Comparison of ENCODE assay signal across 10 mouse cellular contexts in genomic region chr1:182086759-182087158, GRCm38 (mm10). TPM values are rescaled to one million over a fixed set of nuclear protein-coding genes. Genes with fewer than 3 reads are reported as not detected.
DNase-seq lines count a peak whose midpoint lies in the region; ATAC-seq lines count a peak whose summit lies in the region.
"Had no signal": no experiment of that assay in that cellular context is flagged by ENCODE, and none has a peak within 500 bp of the region (broad histone marks: within the 10 kb centered on the region; RNA-seq: fewer than 3 reads in every experiment).

No protein-coding gene starts in this region.

- WGBS in heart, embryonic 11.5 days (ENCODE audit: insufficient replicate concordance) = 38% methylated on average over 7 of the region's 7 CpGs

- H3K4me2 ChIP-seq in heart, embryonic 11.5 days = no peak overlapping the region
- H3K4me2 ChIP-seq: limb, embryonic 12.5 days had no signal

- H3K36me3 ChIP-seq in heart, embryonic 11.5 days (ENCODE audit: control insufficient read depth, insufficient read depth, low read length) = no peaks in the 10 kb centered on the region
- H3K36me3 ChIP-seq: limb, embryonic 12.5 days had no signal

- H3K4me3 ChIP-seq in heart, embryonic 11.5 days (ENCODE audit: low read depth, low read length) = no peak overlapping the region
- H3K4me3 ChIP-seq: limb, embryonic 12.5 days had no signal

- DNase-seq in heart, postnatal 10 days = no peak
- peak; percentile 72 for DNase-seq in brain, adult 2 months (ENCODE audit: low read depth, low spot score)
- peak; percentile 46 to 57 for DNase-seq in left cerebral cortex, adult 9 months (ENCODE audit: low spot score in 2 of 2)
- DNase-seq in thymus, postnatal 14 days = no peak
- no peak for DNase-seq in gastrocnemius, postnatal 4 days (ENCODE audit: low spot score in 2 of 2)
- DNase-seq in kidney, adult 11 months = no peak

- H3K4me1 ChIP-seq in heart, embryonic 11.5 days (ENCODE audit: control insufficient read depth, insufficient read depth, low read length) = peaks cover 61% of the 10 kb centered on the region

- H3K27me3 ChIP-seq in heart, embryonic 11.5 days (ENCODE audit: control insufficient read depth, insufficient read depth, low read length) = no peaks in the 10 kb centered on the region
- H3K27me3 ChIP-seq: limb, embryonic 12.5 days had no signal

- 0 out of 2 replicates have a peak overlapping the region, but pooled peaks have one; percentile 10 for H3K27ac ChIP-seq in heart, embryonic 11.5 days (ENCODE audit: low read depth, low read length)
- H3K27ac ChIP-seq: limb, embryonic 12.5 days had no signal

- intact Hi-C loops in heart, postnatal 10 days (cut with DNase I) = no loop called here

- H3K9me3 ChIP-seq in heart, embryonic 11.5 days (replicated peaks; ENCODE audit: control insufficient read depth, low read length) = no peaks in the 10 kb centered on the region
- H3K9me3 ChIP-seq: limb, embryonic 12.5 days had no signal

- ATAC-seq in heart, embryonic 11.5 days (replicated peaks; ENCODE audit: insufficient number of reproducible peaks, low FRiP score, low TSS enrichment) = no peak
- peak; percentile 62; the same call in 1 of the 2 replicates for ATAC-seq in frontal cortex, adult (ENCODE audit: low TSS enrichment)
- ATAC-seq: CD4-positive, CD25-positive, alpha-beta regulatory T cell, adult 4 months had no signal

- 0 out of 2 replicates have a peak overlapping the region, but pooled peaks have one; percentile 22 for H3K9ac ChIP-seq in heart, embryonic 11.5 days (ENCODE audit: low read depth, low read length)
- H3K9ac ChIP-seq: limb, embryonic 12.5 days had no signal

RNA-seq across cellular contexts. Expression of gene Srp9, which starts 37.8 kb away (rescaled TPM):
- polyA plus RNA-seq in heart, embryonic 11.5 days (2014; fragmentation: Nextera tagmentation; extraction: Ambion mirVana) = 122 and 124 TPM in 2 replicates
- total RNA-seq in heart, postnatal 10 days (2021) = 10 to 100 TPM; 48.1 to 49.0 TPM
- total RNA-seq in gastrocnemius, postnatal 4 days (2021) = 10 to 100 TPM; 50.6 to 53.4 TPM

Comparison
In these comparisons a context has a peak if more than half of its experiments do, and no peak if none do; other contexts are left out.
1. DNase-seq: peak in brain, adult 2 months (single experiment) and left cerebral cortex, adult 9 months (2 of 2); none in heart, postnatal 10 days (0 of 2), thymus, postnatal 14 days (single experiment), gastrocnemius, postnatal 4 days (0 of 2) and kidney, adult 11 months (single experiment).